Mouse (Mus musculus) intestine, postnatal 0 days (tissue): Measurements from ENCODE around the gene St3gal4. TPM values are rescaled to one million over a fixed set of nuclear protein-coding genes. Genes with fewer than 3 reads are reported as not detected.

Experiments
- ATAC-seq: fragments of 200-750 bp; cut with Nextera tagmentation; 2 replicates; pipeline ENCODE4 v1.8.0; 2017; ENCODE audit warnings: mild to moderate bottlenecking, moderate TSS enrichment, moderate library complexity
- H3K27ac ChIP-seq: fragments of 300-500 bp; sonication (generic); 2 replicates; pipeline ENCODE4 v1.5.1; 2014; ENCODE audit warnings: mild to moderate bottlenecking, low read depth, low read length, moderate library complexity
- H3K27me3 ChIP-seq: fragments of 300-500 bp; sonication (generic); replicated peaks from 2 replicates; pipeline ENCODE4 v1.6.1; 2014; ENCODE audit warnings: low read length, mixed read lengths; ENCODE audit not compliant: control insufficient read depth, insufficient read depth
- H3K36me3 ChIP-seq: fragments of 300-500 bp; sonication (generic); 2 replicates; pipeline ENCODE4 v1.6.1; 2014; ENCODE audit warnings: mild to moderate bottlenecking, moderate library complexity; ENCODE audit not compliant: control insufficient read depth, insufficient read depth
- H3K4me1 ChIP-seq: fragments of 300-500 bp; sonication (generic); replicated peaks from 2 replicates; pipeline ENCODE4 v1.6.1; 2014; ENCODE audit warnings: antibody characterized with exemption, low read length, mixed read lengths; ENCODE audit not compliant: control insufficient read depth, insufficient read depth
- H3K4me2 ChIP-seq: fragments of 300-500 bp; sonication (generic); replicated peaks from 2 replicates; pipeline ENCODE4 v1.6.1; 2014; ENCODE audit warnings: low read depth, mild to moderate bottlenecking, moderate library complexity
- H3K4me3 ChIP-seq: fragments of 300-500 bp; sonication (generic); 2 replicates; pipeline ENCODE4 v1.5.1; 2014; ENCODE audit warnings: low read depth, low read length
- H3K9ac ChIP-seq: fragments of 300-500 bp; sonication (generic); 2 replicates; pipeline ENCODE4 v1.6.1; 2014; ENCODE audit warnings: mild to moderate bottlenecking, low read depth, low read length
- H3K9me3 ChIP-seq: fragments of 300-500 bp; sonication (generic); 2 replicates; pipeline ENCODE4 v1.6.1; 2016; ENCODE audit warnings: mixed run types; ENCODE audit not compliant: control insufficient read depth
- CTCF ChIP-seq: sonication (generic); IDR thresholded peaks from 2 replicates; pipeline ENCODE4 v1.5.1; 2016; ENCODE audit warnings: low read depth, mild to moderate bottlenecking, control low read depth, antibody characterized with exemption, moderate library complexity
- WGBS: fragments of 180-500 bp; shearing (Covaris S2); extraction: QIAGEN DNeasy Blood & Tissue Kit; methylation state at CpG from one replicate; pipeline ENCODE4 v1.1.7; 2014; 5-methylcytosine and 5-hydroxymethylcytosine counted together
- polyA plus RNA-seq: library from polyadenylated mRNA; unstranded; fragments of >200 nt; fragmentation: Nextera tagmentation; extraction: Ambion mirVana; gene quantifications from 2 replicates; pipeline ENCODE4 v1.2.1, GENCODE M21; 2015

The St3gal4 gene
- polyA plus RNA-seq, 1 experiment from 2014 or later: 242 TPM

- WGBS: 87% methylated on average over 1 of the region's 1 CpGs
- Histone ChIP-seq H3K9me3 (no peaks in the 10 kb centered on the region), H3K4me3 (no peak overlapping the region), H3K9ac (no peak overlapping the region), H3K4me2 (no peak overlapping the region), H3K27me3 (no peaks in the 10 kb centered on the region), H3K36me3 (no peaks in the 10 kb centered on the region; the same call in 1 of the 2 replicates), H3K27ac (no peak overlapping the region), H3K4me1 (no peaks in the 10 kb centered on the region)
- TF ChIP-seq CTCF: no peak
- ATAC-seq: no peak
These were observed 26.8 kb upstream of the St3gal4 start for GRCm38 (mm10) chr9:35145829-35146228.

GRCm38 (mm10) chr9:35145118-35145517 is 26.1 kb upstream of the St3gal4 start:
- H3K4me2 ChIP-seq: no peak overlapping the region
- H3K9ac ChIP-seq: no peak overlapping the region
- H3K27ac ChIP-seq: no peak overlapping the region
- no peak for TF ChIP-seq CTCF
- no peaks in the 10 kb centered on the region for H3K9me3 ChIP-seq
- 83% methylated on average over 9 of the region's 9 CpGs for WGBS
- no peak for ATAC-seq
- H3K36me3 ChIP-seq: no peaks in the 10 kb centered on the region; the same call in 1 of the 2 replicates
- no peaks in the 10 kb centered on the region for H3K27me3 ChIP-seq
- H3K4me1 ChIP-seq: no peaks in the 10 kb centered on the region
- H3K4me3 ChIP-seq: no peak overlapping the region

- no peaks in the 10 kb centered on the region for H3K9me3 ChIP-seq
- H3K4me3 ChIP-seq: no peak overlapping the region
These were observed 23.2 kb upstream of the St3gal4 start for GRCm38 (mm10) chr9:35142221-35142620.

DNA sequence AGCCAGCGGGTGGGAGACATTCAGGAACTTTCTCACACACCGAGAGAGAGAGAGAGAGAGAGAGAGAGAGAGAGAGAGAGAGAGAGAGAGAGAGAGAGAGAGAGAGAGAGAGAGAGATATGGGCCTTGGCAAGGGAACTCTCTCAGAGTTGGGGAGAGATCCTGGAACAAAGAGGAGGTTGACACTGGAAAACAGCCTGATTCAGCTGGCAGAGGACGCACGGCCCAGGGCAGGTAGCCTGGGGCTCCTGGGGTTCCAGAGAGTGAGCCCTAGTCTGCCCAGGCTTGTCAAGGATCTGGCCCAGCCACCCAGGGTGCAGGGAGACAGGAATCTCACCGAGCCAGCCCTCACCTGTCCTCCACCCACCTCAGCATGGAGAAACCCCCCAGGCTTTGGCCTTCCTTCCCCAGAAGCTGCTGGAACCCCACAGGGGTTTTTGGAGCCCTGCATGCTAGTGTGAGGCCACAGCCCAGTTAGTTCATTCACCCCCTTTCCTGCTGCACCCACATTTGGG is 20.2 kb upstream of the St3gal4 start:
- no peaks in the 10 kb centered on the region for H3K27me3 ChIP-seq
- 79% methylated on average over 5 of the region's 5 CpGs for WGBS
- H3K27ac ChIP-seq: no peak overlapping the region
- peaks cover 6% of the 10 kb centered on the region; the same call in 1 of the 2 replicates for H3K36me3 ChIP-seq
- no peak overlapping the region for H3K4me2 ChIP-seq
- H3K4me3 ChIP-seq: no peak overlapping the region
- no peaks in the 10 kb centered on the region for H3K4me1 ChIP-seq
- no peak overlapping the region for H3K9ac ChIP-seq
- H3K9me3 ChIP-seq: no peaks in the 10 kb centered on the region
- no peak for ATAC-seq
- TF ChIP-seq CTCF: no peak

More at GRCm38 (mm10) chr9:35142221-35142620, 23.2 kb upstream of the St3gal4 start:
- WGBS: 61% methylated on average over 2 of the region's 2 CpGs
- Histone ChIP-seq H3K4me2 (no peak overlapping the region), H3K4me1 (no peaks in the 10 kb centered on the region), H3K9ac (no peak overlapping the region), H3K36me3 (no peaks in the 10 kb centered on the region; the same call in 1 of the 2 replicates), H3K27ac (no peak overlapping the region), H3K27me3 (no peaks in the 10 kb centered on the region)
- ATAC-seq: no peak
- TF ChIP-seq CTCF: no peak

GRCm38 (mm10) chr9:35138029-35138428 is 19.0 kb upstream of the St3gal4 start:
- H3K4me3 ChIP-seq: no peak overlapping the region
- no peaks in the 10 kb centered on the region for H3K9me3 ChIP-seq
- peaks cover 6% of the 10 kb centered on the region; the same call in 1 of the 2 replicates for H3K36me3 ChIP-seq
- H3K4me2 ChIP-seq: no peak overlapping the region
- WGBS: 49% methylated on average over 7 of the region's 7 CpGs
- peak; percentile 70 for ATAC-seq
- H3K9ac ChIP-seq: no peak overlapping the region
- no peaks in the 10 kb centered on the region for H3K27me3 ChIP-seq
- peak; percentile 47 for TF ChIP-seq CTCF
- no peaks in the 10 kb centered on the region for H3K4me1 ChIP-seq
- no peak overlapping the region for H3K27ac ChIP-seq

GRCm38 (mm10) chr9:35135575-35135974 is 16.5 kb upstream of the St3gal4 start:
- Histone ChIP-seq H3K9ac (no peak overlapping the region), H3K4me3 (no peak overlapping the region), H3K27ac (peak overlapping the region; percentile 28; the same call in 1 of the 2 replicates), H3K4me2 (no peak overlapping the region), H3K27me3 (no peaks in the 10 kb centered on the region), H3K4me1 (no peaks in the 10 kb centered on the region), H3K36me3 (peaks cover 6% of the 10 kb centered on the region; the same call in 1 of the 2 replicates), H3K9me3 (no peaks in the 10 kb centered on the region)
- TF ChIP-seq CTCF: 0 out of 2 replicates have a peak, but pooled peaks have one; percentile 10
- WGBS: 74% methylated on average over 6 of the region's 6 CpGs
- no peak for ATAC-seq
